Mouse (Mus musculus): ENCODE data around the gene Cds2. TPM values are rescaled to one million over a fixed set of nuclear protein-coding genes. Genes with fewer than 3 reads are reported as not detected.
A peak's percentile ranks its signal among the peaks of the same experiment; 100 is the strongest.
"Not testable (repeated sequence)": the region's sequence is repeated elsewhere in the genome, so short reads cannot be mapped to it uniquely, and the experiment has no call there.

Cds2 gene
- total RNA-seq, 2 experiments from 2014 or later, result 228 to 237 TPM

GRCm38 (mm10) chr2:132289213-132289612 is 26.3 kb downstream of the Cds2 start:
- DNase-seq (ENCODE audit: extremely low spot score in 1 of 2, low spot score in 1 of 2), result not testable (repeated sequence)

GRCm38 (mm10) chr2:132290808-132291207 is 27.9 kb downstream of the Cds2 start:
- DNase-seq (ENCODE audit: extremely low spot score in 1 of 2, low spot score in 1 of 2), result no peak

- no peak for DNase-seq (ENCODE audit: extremely low spot score in 1 of 2, low spot score in 1 of 2)
These were observed 28.3 kb downstream of the Cds2 start for GRCm38 (mm10) chr2:132291265-132291664.

GRCm38 (mm10) chr2:132292083-132292482 is 29.1 kb downstream of the Cds2 start:
- no peak for DNase-seq (ENCODE audit: extremely low spot score in 1 of 2, low spot score in 1 of 2)

- no peak for DNase-seq (ENCODE audit: extremely low spot score in 1 of 2, low spot score in 1 of 2)
These were observed 30.9 kb downstream of the Cds2 start for GRCm38 (mm10) chr2:132293694-132294450.

- DNase-seq (ENCODE audit: extremely low spot score in 1 of 2, low spot score in 1 of 2), result no peak
These were observed 35.3 kb downstream of the Cds2 start for GRCm38 (mm10) chr2:132298250-132298649.

GRCm38 (mm10) chr2:132301436-132301835 is 38.5 kb downstream of the Cds2 start:
- no peak for DNase-seq (ENCODE audit: extremely low spot score in 1 of 2, low spot score in 1 of 2)

- no peak for DNase-seq (ENCODE audit: extremely low spot score in 1 of 2, low spot score in 1 of 2)
These were observed 42.2 kb downstream of the Cds2 start for GRCm38 (mm10) chr2:132305165-132305564.

- DNase-seq (ENCODE audit: extremely low spot score in 1 of 2, low spot score in 1 of 2), result no peak
These were observed 43.0 kb downstream of the Cds2 start for GRCm38 (mm10) chr2:132305988-132306387.

GRCm38 (mm10) chr2:132307213-132307843 is 44.4 kb downstream of the Cds2 start:
- no peak for DNase-seq (ENCODE audit: extremely low spot score in 1 of 2, low spot score in 1 of 2)

GRCm38 (mm10) chr2:132308829-132309228 is 45.9 kb downstream of the Cds2 start:
- no peak for DNase-seq (ENCODE audit: extremely low spot score in 1 of 2, low spot score in 1 of 2)

GRCm38 (mm10) chr2:132309398-132309930 is 46.5 kb downstream of the Cds2 start:
- DNase-seq (ENCODE audit: extremely low spot score in 1 of 2, low spot score in 1 of 2), result no peak

GRCm38 (mm10) chr2:132312616-132313015 is 49.7 kb downstream of the Cds2 start:
- DNase-seq (ENCODE audit: extremely low spot score in 1 of 2, low spot score in 1 of 2), result no peak

- no peak for DNase-seq (ENCODE audit: extremely low spot score in 1 of 2, low spot score in 1 of 2)
These were observed 50.6 kb downstream of the Cds2 start for GRCm38 (mm10) chr2:132313568-132313967.

GRCm38 (mm10) chr2:132314057-132314456 is 51.1 kb downstream of the Cds2 start:
- DNase-seq (ENCODE audit: extremely low spot score in 1 of 2, low spot score in 1 of 2), result not testable (repeated sequence)

GRCm38 (mm10) chr2:132316041-132316808 is 53.3 kb downstream of the Cds2 start:
- peak; percentile 47 to 64 for DNase-seq (ENCODE audit: extremely low spot score in 1 of 2, low spot score in 1 of 2)

GRCm38 (mm10) chr2:132317178-132317577 is 54.2 kb downstream of the Cds2 start:
- DNase-seq (ENCODE audit: extremely low spot score in 1 of 2, low spot score in 1 of 2), result no peak

GRCm38 (mm10) chr2:132320516-132320915 is 57.6 kb downstream of the Cds2 start:
- no peak for DNase-seq (ENCODE audit: extremely low spot score in 1 of 2, low spot score in 1 of 2)

GRCm38 (mm10) chr2:132323541-132323940 is 60.6 kb downstream of the Cds2 start:
- no peak for DNase-seq (ENCODE audit: extremely low spot score in 1 of 2, low spot score in 1 of 2)

- no peak for DNase-seq (ENCODE audit: extremely low spot score in 1 of 2, low spot score in 1 of 2)
These were observed 74.3 kb downstream of the Cds2 start for GRCm38 (mm10) chr2:132337202-132337601.

- DNase-seq (ENCODE audit: extremely low spot score in 1 of 2, low spot score in 1 of 2), result no peak
These were observed 77.4 kb downstream of the Cds2 start for GRCm38 (mm10) chr2:132340350-132340749.
